Mouse (Mus musculus): ENCODE data around the gene Tesk1. TPM values are rescaled to one million over a fixed set of nuclear protein-coding genes. Genes with fewer than 3 reads are reported as not detected.

Gene Tesk1
- total and polyA plus RNA-seq, 3 experiments: 1.9 to 6.0 (median 4.5) TPM

DNA sequence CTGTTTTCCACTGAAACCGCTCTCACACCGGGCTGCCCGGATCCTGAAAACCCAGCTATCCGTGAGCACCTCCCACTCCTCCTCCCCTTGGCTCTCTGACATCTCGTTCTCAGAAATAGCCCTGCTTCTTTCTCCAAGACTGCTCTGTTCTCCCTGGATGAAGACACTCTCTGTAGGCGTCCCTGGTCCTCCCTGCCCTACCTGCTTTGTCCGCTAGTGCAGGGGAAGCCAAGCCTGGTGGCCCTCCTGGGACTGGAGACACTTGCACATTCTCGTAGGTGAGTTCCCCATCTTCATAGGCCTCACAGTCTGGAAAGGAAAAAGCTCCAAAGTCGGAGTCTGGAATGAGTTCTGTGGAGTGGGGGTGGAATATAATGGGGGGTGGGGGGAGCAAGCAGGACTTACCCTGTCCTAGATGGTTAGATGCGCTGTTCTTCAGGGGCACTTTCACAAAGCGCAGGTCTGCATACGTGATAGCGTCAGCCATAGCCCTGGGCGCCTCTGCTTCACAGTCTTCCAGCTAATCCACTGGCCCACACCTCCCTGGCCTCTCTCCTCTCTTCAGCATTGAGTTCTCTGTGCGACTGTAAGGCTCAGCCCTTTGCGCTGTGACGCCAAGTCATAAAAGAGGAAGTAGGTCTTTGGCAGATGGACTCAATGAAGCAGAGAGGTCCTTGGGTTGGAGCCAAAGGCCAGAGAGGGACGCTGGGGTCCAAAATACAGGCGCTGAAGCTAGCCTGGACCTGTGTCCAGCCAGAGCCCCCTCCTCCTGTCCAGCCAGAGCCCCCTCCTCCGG, 12.5 kb downstream of the Tesk1 start, which contains the start of gene Cd72 (continued):
- TF ChIP-seq USF2 (conservative IDR thresholded peaks at IDR 0.05; ENCODE audit: low read depth, low read length) (no peak), POLR2AphosphoS2 (IDR thresholded peaks at IDR 0.05; ENCODE audit: low read depth, low read length) (no peak), MAZ (IDR thresholded peaks at IDR 0.05; ENCODE audit: low read depth, low read length) (0 out of 2 replicates have a peak, but pooled peaks have one; percentile 60), RAD21 (IDR thresholded peaks at IDR 0.05; ENCODE audit: low read depth, low read length) (no peak), ZKSCAN1 (IDR thresholded peaks at IDR 0.05; ENCODE audit: borderline replicate concordance, low read depth, low read length) (no peak), RCOR1 (conservative IDR thresholded peaks at IDR 0.05; ENCODE audit: low read depth, low read length) (no peak), ZC3H11A (IDR thresholded peaks at IDR 0.05; ENCODE audit: low read depth, low read length) (no peak), JUN (IDR thresholded peaks at IDR 0.05; ENCODE audit: insufficient read depth, low read depth, low read length) (0 out of 2 replicates have a peak, but pooled peaks have one; percentile 8), ELF1 (IDR thresholded peaks at IDR 0.05; ENCODE audit: low read depth, low read length) (peak; percentile 65), TCF12 (IDR thresholded peaks at IDR 0.05; ENCODE audit: low read depth, low read length) (peak; percentile 82), ZNF384 (IDR thresholded peaks at IDR 0.05; ENCODE audit: low read depth, low read length) (no peak), JUND (conservative IDR thresholded peaks at IDR 0.05; ENCODE audit: low read depth, low read length) (no peak), MEF2A (IDR thresholded peaks at IDR 0.05; ENCODE audit: borderline replicate concordance, low read depth, low read length) (peak; percentile 30; the same call in 1 of the 2 replicates), PAX5 (IDR thresholded peaks at IDR 0.05; ENCODE audit: low read length) (no peak), MAX (IDR thresholded peaks at IDR 0.05; ENCODE audit: low read length) (peak; percentile 67)

DNA sequence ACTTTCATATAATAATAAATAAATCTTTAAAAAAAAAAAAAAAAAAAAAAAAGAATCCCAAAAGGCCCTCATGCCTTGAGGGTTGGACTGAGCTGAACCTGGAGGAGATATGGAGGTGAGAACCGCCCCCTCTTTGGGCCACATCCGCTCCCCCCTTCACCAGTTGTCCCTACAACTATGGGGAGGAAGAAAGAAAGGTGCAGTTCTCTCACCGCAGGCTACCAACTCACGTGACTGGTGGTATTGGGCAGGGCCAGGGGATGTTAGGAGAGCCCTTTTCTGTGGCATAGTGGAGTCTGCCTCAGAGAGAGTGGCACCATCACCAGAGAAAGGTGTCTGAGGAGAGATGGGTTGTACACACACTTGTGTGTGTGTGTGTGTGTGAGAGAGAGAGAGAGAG, 14.7 kb downstream of the Tesk1 start:
- H3K27ac ChIP-seq (ENCODE audit: insufficient read depth, low read depth): no peak overlapping the region
- H3K4me1 ChIP-seq (ENCODE audit: control insufficient read depth in 1 of 2, insufficient read depth in 2 of 2): peaks cover 21 to 57% of the 10 kb centered on the region in 2 experiments
- in situ Hi-C loops (cut with MboI; ENCODE audit: low pct_ligation_motif_present, low pct_unique_long_range_greater_than_20kb, low sequenced_read_pairs): no loop called here
- no peak overlapping the region for H3K9ac ChIP-seq (ENCODE audit: insufficient read depth, low read depth)
- dilution Hi-C loops (cut with MboI; ENCODE audit: extremely low pct_ligation_motif_present, extremely low pct_unique_long_range_greater_than_20kb, low sequenced_read_pairs): no loop called here
- peaks cover 9% of the 10 kb centered on the region for H3K9me3 ChIP-seq (replicated peaks; ENCODE audit: low read length)
- TF ChIP-seq KAT2A (IDR thresholded peaks at IDR 0.05; ENCODE audit: insufficient replicate concordance, low read length) (no peak), CTCF (conservative IDR thresholded peaks at IDR 0.05 in 1 of 2, IDR thresholded peaks at IDR 0.05 in 1 of 2; ENCODE audit: low read depth in 2 of 2, low read length in 2 of 2) (no peak), NRF1 (IDR thresholded peaks at IDR 0.05; ENCODE audit: low read depth, low read length) (no peak), BHLHE40 (IDR thresholded peaks at IDR 0.05; ENCODE audit: low read depth, low read length) (peak; percentile 92), USF1 (IDR thresholded peaks at IDR 0.05; ENCODE audit: low read depth, low read length) (peak; percentile 57), IRF4 (IDR thresholded peaks at IDR 0.05; ENCODE audit: low read depth, low read length) (no peak), ZKSCAN1 (IDR thresholded peaks at IDR 0.05; ENCODE audit: borderline replicate concordance, low read depth, low read length) (no peak), ELF1 (IDR thresholded peaks at IDR 0.05; ENCODE audit: low read depth, low read length) (no peak), MAX (IDR thresholded peaks at IDR 0.05; ENCODE audit: low read length) (peak; percentile 18), ETS1 (conservative IDR thresholded peaks at IDR 0.05; ENCODE audit: low read depth, low read length) (0 out of 2 replicates have a peak, but pooled peaks have one; percentile 13)
- DNase-seq (ENCODE audit: extremely low read depth): peak; percentile 56
- peaks cover 3% of the 10 kb centered on the region for H3K27me3 ChIP-seq (replicated peaks)
- H3K4me2 ChIP-seq (ENCODE audit: insufficient read depth, low read depth, poor library complexity, severe bottlenecking): no peak overlapping the region
- H3K79me2 ChIP-seq (replicated peaks; ENCODE audit: control insufficient read depth, extremely low read depth, insufficient read depth, poor library complexity, severe bottlenecking): no peaks in the 10 kb centered on the region
- H3K4me3 ChIP-seq (replicated peaks in 1 of 3; ENCODE audit: low read depth in 2 of 3, low read length in 2 of 3, poor library complexity in 1 of 3): no peak overlapping the region
- peaks cover 0 to 13% of the 10 kb centered on the region in 2 experiments for H3K36me3 ChIP-seq (replicated peaks in 1 of 2; ENCODE audit: control insufficient read depth in 1 of 2, insufficient read depth in 1 of 2, low read length in 1 of 2)
